ENCODE assay signal across 9 mouse cellular contexts in genomic region chr9:47458721-47459418, GRCm38 (mm10).
DNase-seq lines count a peak whose midpoint lies in the region.
"Had no signal": no experiment of that assay in that cellular context is flagged by ENCODE, and none has a peak within 500 bp of the region (broad histone marks: within the 10 kb centered on the region; RNA-seq: fewer than 3 reads in every experiment).

No protein-coding gene starts in this region.

- intact Hi-C loops in heart, postnatal 14 days (cut with DNase I): no loop called here

- DNase-seq in embryo, embryonic 10 days (ENCODE audit: low spot score): peak; percentile 25
- DNase-seq in embryo, embryonic 10.5 days (ENCODE audit: low spot score): no peak
- peak; percentile 16 for DNase-seq in R1 (ENCODE audit: low read depth, low spot score)
- peak; percentile 42 for DNase-seq in heart, adult 8-10 months (ENCODE audit: low spot score)
- DNase-seq in heart, postnatal 14 days: peak; percentile 10 to 14
- DNase-seq in ovary, adult 18-20 months (ENCODE audit: low spot score): no peak
- DNase-seq in spleen, postnatal 10 days (ENCODE audit: low spot score in 2 of 2): no peak
- DNase-seq in adrenal gland, postnatal 10 days: no peak
- DNase-seq: lung, embryonic 14.5 days had no signal

Comparison
In these comparisons a context has a peak if more than half of its experiments do, and no peak if none do; other contexts are left out.
1. DNase-seq: peak in embryo, embryonic 10 days (single experiment), R1 (single experiment), heart, adult 8-10 months (single experiment) and heart, postnatal 14 days (2 of 2); none in embryo, embryonic 10.5 days (single experiment), ovary, adult 18-20 months (single experiment), spleen, postnatal 10 days (0 of 2) and adrenal gland, postnatal 10 days (single experiment).